Mouse (Mus musculus): ENCODE measurements around the gene Tnxb. TPM values are rescaled to one million over a fixed set of nuclear protein-coding genes. Genes with fewer than 3 reads are reported as not detected.
"Not testable (repeated sequence)": the region's sequence is repeated elsewhere in the genome, so short reads cannot be mapped to it uniquely, and the experiment has no call there.

Gene Tnxb
- polyA plus RNA-seq, 1 experiment from 2014 or later = 0.08 TPM

- ATAC-seq = 0 out of 2 replicates have a peak, but pooled peaks have one; percentile 58
- Histone ChIP-seq H3K27ac (peak overlapping the region; percentile 64), H3K4me1 (replicated peaks) (peaks cover 12% of the 10 kb centered on the region), H3K9ac (replicated peaks) (no peak overlapping the region; the same call in 1 of the 2 replicates), H3K9me3 (no peaks in the 10 kb centered on the region), H3K4me2 (replicated peaks) (no peak overlapping the region), H3K27me3 (no peaks in the 10 kb centered on the region), H3K4me3 (replicated peaks) (no peak overlapping the region), H3K36me3 (no peaks in the 10 kb centered on the region)
- WGBS = 49% methylated on average over 14 of the region's 14 CpGs
Measured at GRCm38 (mm10) chr17:34699575-34700408, 29.5 kb downstream of the Tnxb start.

GRCm38 (mm10) chr17:34700671-34701071, 30.3 kb downstream of the Tnxb start:
- 70% methylated on average over 2 of the region's 2 CpGs for WGBS
- no peak overlapping the region for H3K4me3 ChIP-seq (replicated peaks)
- H3K4me1 ChIP-seq (replicated peaks) = peaks cover 12% of the 10 kb centered on the region
- H3K36me3 ChIP-seq = no peaks in the 10 kb centered on the region
- no peak overlapping the region for H3K9ac ChIP-seq (replicated peaks)
- ATAC-seq = no peak
- 0 out of 2 replicates have a peak overlapping the region, but pooled peaks have one; percentile 56 for H3K27ac ChIP-seq
- H3K4me2 ChIP-seq (replicated peaks) = no peak overlapping the region
- H3K9me3 ChIP-seq = no peaks in the 10 kb centered on the region
- no peaks in the 10 kb centered on the region for H3K27me3 ChIP-seq

GRCm38 (mm10) chr17:34706476-34706875, 36.1 kb downstream of the Tnxb start:
- not testable (repeated sequence) for H3K9ac ChIP-seq (replicated peaks); H3K36me3 ChIP-seq; H3K27me3 ChIP-seq; ATAC-seq; H3K4me1 ChIP-seq (replicated peaks); H3K4me3 ChIP-seq (replicated peaks); H3K27ac ChIP-seq; H3K9me3 ChIP-seq; H3K4me2 ChIP-seq (replicated peaks)
- 90% methylated on average over 2 of the region's 2 CpGs for WGBS

- no peaks in the 10 kb centered on the region for H3K4me1 ChIP-seq (replicated peaks)
Measured at GRCm38 (mm10) chr17:34712951-34713350, 42.6 kb downstream of the Tnxb start.

GRCm38 (mm10) chr17:34714181-34714907, 44.0 kb downstream of the Tnxb start:
- not testable (repeated sequence) for H3K9me3 ChIP-seq; H3K9ac ChIP-seq (replicated peaks); H3K36me3 ChIP-seq; H3K27ac ChIP-seq; H3K27me3 ChIP-seq; H3K4me3 ChIP-seq (replicated peaks); ATAC-seq; H3K4me1 ChIP-seq (replicated peaks); H3K4me2 ChIP-seq (replicated peaks)
- WGBS = 89% methylated on average over 9 of the region's 9 CpGs

More at GRCm38 (mm10) chr17:34712951-34713350, 42.6 kb downstream of the Tnxb start:
- H3K4me2 ChIP-seq (replicated peaks) = no peak overlapping the region
- H3K4me3 ChIP-seq (replicated peaks) = no peak overlapping the region
- ATAC-seq = no peak
- H3K36me3 ChIP-seq = no peaks in the 10 kb centered on the region
- 44% methylated on average over 6 of the region's 6 CpGs for WGBS
- H3K9me3 ChIP-seq = no peaks in the 10 kb centered on the region
- no peak overlapping the region for H3K9ac ChIP-seq (replicated peaks)
- H3K27me3 ChIP-seq = no peaks in the 10 kb centered on the region
- H3K27ac ChIP-seq = no peak overlapping the region

- not testable (repeated sequence) for H3K9me3 ChIP-seq; H3K36me3 ChIP-seq; H3K27me3 ChIP-seq; H3K4me2 ChIP-seq (replicated peaks); H3K9ac ChIP-seq (replicated peaks); H3K27ac ChIP-seq; H3K4me1 ChIP-seq (replicated peaks); H3K4me3 ChIP-seq (replicated peaks); ATAC-seq
- 81% methylated on average over 5 of the region's 5 CpGs for WGBS
Measured at GRCm38 (mm10) chr17:34714908-34715445, 44.6 kb downstream of the Tnxb start.

- not testable (repeated sequence) for H3K36me3 ChIP-seq; ATAC-seq; H3K9me3 ChIP-seq; H3K9ac ChIP-seq (replicated peaks); H3K27me3 ChIP-seq; H3K4me3 ChIP-seq (replicated peaks); H3K27ac ChIP-seq; H3K4me2 ChIP-seq (replicated peaks); H3K4me1 ChIP-seq (replicated peaks)
- 82% methylated on average over 6 of the region's 7 CpGs for WGBS
Measured at GRCm38 (mm10) chr17:34715451-34715850, 45.1 kb downstream of the Tnxb start.

- Histone ChIP-seq H3K36me3 (no peaks in the 10 kb centered on the region), H3K9ac (replicated peaks) (no peak overlapping the region), H3K27me3 (no peaks in the 10 kb centered on the region), H3K9me3 (no peaks in the 10 kb centered on the region), H3K4me2 (replicated peaks) (no peak overlapping the region), H3K27ac (no peak overlapping the region), H3K4me3 (replicated peaks) (no peak overlapping the region), H3K4me1 (replicated peaks) (no peaks in the 10 kb centered on the region)
- no peak for ATAC-seq
- 86% methylated on average over 15 of the region's 15 CpGs for WGBS
Measured at GRCm38 (mm10) chr17:34716247-34716646, 45.9 kb downstream of the Tnxb start.

- H3K4me1 ChIP-seq (replicated peaks) = no peaks in the 10 kb centered on the region
- ATAC-seq = no peak
Measured at GRCm38 (mm10) chr17:34717401-34717800, 47.1 kb downstream of the Tnxb start.

GRCm38 (mm10) chr17:34719886-34720285, 49.6 kb downstream of the Tnxb start:
- not testable (repeated sequence) for H3K27ac ChIP-seq; H3K27me3 ChIP-seq; H3K4me1 ChIP-seq (replicated peaks); H3K4me2 ChIP-seq (replicated peaks); H3K36me3 ChIP-seq; H3K4me3 ChIP-seq (replicated peaks); H3K9ac ChIP-seq (replicated peaks); H3K9me3 ChIP-seq; ATAC-seq
- WGBS = 78% methylated on average over 8 of the region's 8 CpGs

More at GRCm38 (mm10) chr17:34717401-34717800, 47.1 kb downstream of the Tnxb start:
- Histone ChIP-seq H3K4me2 (replicated peaks) (no peak overlapping the region), H3K27me3 (no peaks in the 10 kb centered on the region), H3K27ac (no peak overlapping the region), H3K9me3 (no peaks in the 10 kb centered on the region), H3K9ac (replicated peaks) (no peak overlapping the region), H3K36me3 (no peaks in the 10 kb centered on the region), H3K4me3 (replicated peaks) (no peak overlapping the region)
- 86% methylated on average over 11 of the region's 11 CpGs for WGBS

- not testable (repeated sequence) for H3K9ac ChIP-seq (replicated peaks); H3K4me3 ChIP-seq (replicated peaks); ATAC-seq; H3K4me2 ChIP-seq (replicated peaks); H3K9me3 ChIP-seq; H3K4me1 ChIP-seq (replicated peaks); H3K36me3 ChIP-seq; H3K27ac ChIP-seq; H3K27me3 ChIP-seq
- 93% methylated on average over 4 of the region's 4 CpGs for WGBS
Measured at GRCm38 (mm10) chr17:34722238-34722637, 51.9 kb downstream of the Tnxb start.

GRCm38 (mm10) chr17:34723066-34723465, 52.7 kb downstream of the Tnxb start:
- WGBS = 78% methylated on average over 4 of the region's 4 CpGs
- ATAC-seq = no peak

More at GRCm38 (mm10) chr17:34723066-34723465, 52.7 kb downstream of the Tnxb start:
- Histone ChIP-seq H3K36me3 (no peaks in the 10 kb centered on the region), H3K9ac (replicated peaks) (no peak overlapping the region), H3K4me3 (replicated peaks) (no peak overlapping the region), H3K27me3 (no peaks in the 10 kb centered on the region), H3K9me3 (no peaks in the 10 kb centered on the region), H3K4me1 (replicated peaks) (no peaks in the 10 kb centered on the region), H3K27ac (no peak overlapping the region), H3K4me2 (replicated peaks) (no peak overlapping the region)
